Mouse (Mus musculus): ENCODE measurements at regions not wholly inside any gene's neighbourhood (a gene's known extent, or its start where the extent isn't known, plus 50 kb on each side); places are given as distances from the start of the nearest gene placed in this dataset.

GRCm38 (mm10) chr10:9569277-9569676, 105.7 kb downstream of the Samd5 start:
- no peak for DNase-seq

- DNase-seq = no peak
Measured at GRCm38 (mm10) chr10:9557517-9558065, 117.4 kb downstream of the Samd5 start.

- no peak for DNase-seq
Measured at GRCm38 (mm10) chr10:9557092-9557491, 117.9 kb downstream of the Samd5 start.

- no peak for DNase-seq
Measured at GRCm38 (mm10) chr10:9553946-9554345, 121.1 kb downstream of the Samd5 start.

- peak; percentile 6 for DNase-seq
Measured at GRCm38 (mm10) chr10:9549913-9550709, 124.9 kb downstream of the Samd5 start.

- DNase-seq = no peak
Measured at GRCm38 (mm10) chr10:9545807-9546206, 129.2 kb downstream of the Samd5 start.

- DNase-seq = no peak
Measured at GRCm38 (mm10) chr10:9544041-9544786, 130.8 kb downstream of the Samd5 start.

- no peak for DNase-seq
Measured at GRCm38 (mm10) chr10:9541579-9541978, 133.4 kb downstream of the Samd5 start.

- DNase-seq = no peak
Measured at GRCm38 (mm10) chr10:9537686-9538085, 137.3 kb downstream of the Samd5 start.

- no peak for DNase-seq
Measured at GRCm38 (mm10) chr10:9534552-9534951, 140.5 kb downstream of the Samd5 start.

- no peak for DNase-seq
Measured at GRCm38 (mm10) chr10:9533283-9533682, 141.7 kb downstream of the Samd5 start.

- no peak for DNase-seq
Measured at GRCm38 (mm10) chr10:9531931-9532330, 143.1 kb downstream of the Samd5 start.

GRCm38 (mm10) chr10:9529408-9529807, 145.6 kb downstream of the Samd5 start:
- DNase-seq = no peak

- DNase-seq = no peak
Measured at GRCm38 (mm10) chr10:9528066-9528465, 146.9 kb downstream of the Samd5 start.

- no peak for DNase-seq
Measured at GRCm38 (mm10) chr10:9509764-9510390, 165.1 kb downstream of the Samd5 start.

- no peak for DNase-seq
Measured at GRCm38 (mm10) chr10:9509092-9509671, 165.8 kb downstream of the Samd5 start.

- DNase-seq = no peak
Measured at GRCm38 (mm10) chr10:9503569-9504493, 171.2 kb downstream of the Samd5 start.

- DNase-seq = no peak
Measured at GRCm38 (mm10) chr10:9498550-9498949, 176.5 kb downstream of the Samd5 start.

- DNase-seq = no peak
Measured at GRCm38 (mm10) chr10:9497021-9497420, 178.0 kb downstream of the Samd5 start.

- no peak for DNase-seq
Measured at GRCm38 (mm10) chr10:9495143-9495651, 179.8 kb downstream of the Samd5 start.

GRCm38 (mm10) chr10:9490416-9490815, 184.6 kb downstream of the Samd5 start:
- DNase-seq = no peak

GRCm38 (mm10) chr10:9462361-9462760, 212.6 kb downstream of the Samd5 start:
- peak; percentile 64 for DNase-seq

Data from layer of hippocampus, adult 9-11 months (tissue).